Mouse (Mus musculus) intestine, postnatal 0 days (tissue): Measurements from ENCODE around the gene Vat1l. TPM values are rescaled to one million over a fixed set of nuclear protein-coding genes. Genes with fewer than 3 reads are reported as not detected.

Source experiments
- ATAC-seq: fragments of 200-750 bp; cut with Nextera tagmentation; 2 replicates; pipeline ENCODE4 v1.8.0; 2017; ENCODE audit warnings: mild to moderate bottlenecking, moderate TSS enrichment, moderate library complexity
- H3K27ac ChIP-seq: fragments of 300-500 bp; sonication (generic); 2 replicates; pipeline ENCODE4 v1.5.1; 2014; ENCODE audit warnings: mild to moderate bottlenecking, low read depth, low read length, moderate library complexity
- H3K27me3 ChIP-seq: fragments of 300-500 bp; sonication (generic); replicated peaks from 2 replicates; pipeline ENCODE4 v1.6.1; 2014; ENCODE audit warnings: low read length, mixed read lengths; ENCODE audit not compliant: control insufficient read depth, insufficient read depth
- H3K36me3 ChIP-seq: fragments of 300-500 bp; sonication (generic); 2 replicates; pipeline ENCODE4 v1.6.1; 2014; ENCODE audit warnings: mild to moderate bottlenecking, moderate library complexity; ENCODE audit not compliant: control insufficient read depth, insufficient read depth
- H3K4me1 ChIP-seq: fragments of 300-500 bp; sonication (generic); replicated peaks from 2 replicates; pipeline ENCODE4 v1.6.1; 2014; ENCODE audit warnings: antibody characterized with exemption, low read length, mixed read lengths; ENCODE audit not compliant: control insufficient read depth, insufficient read depth
- H3K4me2 ChIP-seq: fragments of 300-500 bp; sonication (generic); replicated peaks from 2 replicates; pipeline ENCODE4 v1.6.1; 2014; ENCODE audit warnings: low read depth, mild to moderate bottlenecking, moderate library complexity
- H3K4me3 ChIP-seq: fragments of 300-500 bp; sonication (generic); 2 replicates; pipeline ENCODE4 v1.5.1; 2014; ENCODE audit warnings: low read depth, low read length
- H3K9ac ChIP-seq: fragments of 300-500 bp; sonication (generic); 2 replicates; pipeline ENCODE4 v1.6.1; 2014; ENCODE audit warnings: mild to moderate bottlenecking, low read depth, low read length
- H3K9me3 ChIP-seq: fragments of 300-500 bp; sonication (generic); 2 replicates; pipeline ENCODE4 v1.6.1; 2016; ENCODE audit warnings: mixed run types; ENCODE audit not compliant: control insufficient read depth
- CTCF ChIP-seq: sonication (generic); IDR thresholded peaks from 2 replicates; pipeline ENCODE4 v1.5.1; 2016; ENCODE audit warnings: low read depth, mild to moderate bottlenecking, control low read depth, antibody characterized with exemption, moderate library complexity
- WGBS: fragments of 180-500 bp; shearing (Covaris S2); extraction: QIAGEN DNeasy Blood & Tissue Kit; methylation state at CpG from one replicate; pipeline ENCODE4 v1.1.7; 2014; 5-methylcytosine and 5-hydroxymethylcytosine counted together
- polyA plus RNA-seq: library from polyadenylated mRNA; unstranded; fragments of >200 nt; fragmentation: Nextera tagmentation; extraction: Ambion mirVana; gene quantifications from 2 replicates; pipeline ENCODE4 v1.2.1, GENCODE M21; 2015

Vat1l gene
- polyA plus RNA-seq, 1 experiment from 2014 or later, result 2.8 TPM

GRCm38 (mm10) chr8:114421544-114421943 is 216.1 kb downstream of the Vat1l start:
- WGBS, result 69% methylated on average over 4 of the region's 4 CpGs
- no peaks in the 10 kb centered on the region for H3K27me3 ChIP-seq
- no peaks in the 10 kb centered on the region for H3K36me3 ChIP-seq
- no peak overlapping the region for H3K27ac ChIP-seq
- H3K4me3 ChIP-seq, result no peak overlapping the region
- H3K4me1 ChIP-seq, result no peaks in the 10 kb centered on the region
- no peaks in the 10 kb centered on the region for H3K9me3 ChIP-seq
- no peak overlapping the region for H3K4me2 ChIP-seq
- no peak for ATAC-seq
- no peak for TF ChIP-seq CTCF
- no peak overlapping the region for H3K9ac ChIP-seq

Other genes with a start within 250 kb of the Vat1l start
- 55.7 and 59.1 TPM in 2 replicates for gene Nudt7, start 72.1 kb upstream of the Vat1l start, polyA plus RNA-seq
- not detected in 2 replicates for gene Clec3a, start 212.5 kb downstream of the Vat1l start, polyA plus RNA-seq
- gene Wwox, start 234.0 kb downstream of the Vat1l start, polyA plus RNA-seq, result 7.1 and 9.3 TPM in 2 replicates